Mouse (Mus musculus): ENCODE data around the gene Zmynd8.

- TF ChIP-seq CTCF (IDR thresholded peaks at IDR 0.05; ENCODE audit: borderline replicate concordance, control insufficient read depth, extremely low read depth, insufficient read depth, low read length, poor library complexity) (no peak), POLR2A (IDR thresholded peaks at IDR 0.05; ENCODE audit: control insufficient read depth, extremely low read depth, insufficient read depth, low read length, poor library complexity) (no peak)
Observed at GRCm38 (mm10) chr2:165736297-165736696, 162.5 kb downstream of the Zmynd8 start.

Data from thymus, adult 2 months (tissue).